Comparison of ENCODE assay signal across 10 mouse cellular contexts in genomic region chr1:156990567-156991494, GRCm38 (mm10). TPM values are rescaled to one million over a fixed set of nuclear protein-coding genes. Genes with fewer than 3 reads are reported as not detected.
DNase-seq lines count a peak whose midpoint lies in the region; ATAC-seq and TF ChIP-seq lines count a peak whose summit lies in the region.
"Had no signal": no experiment of that assay in that cellular context is flagged by ENCODE, and none has a peak within 500 bp of the region (broad histone marks: within the 10 kb centered on the region; RNA-seq: fewer than 3 reads in every experiment).

No protein-coding gene starts in this region.

- H3K4me1 ChIP-seq in neural tube, embryonic 11.5 days (ENCODE audit: control insufficient read depth, insufficient read depth, low read length), result peaks cover 6% of the 10 kb centered on the region

- H3K4me3 ChIP-seq in neural tube, embryonic 11.5 days (ENCODE audit: low read depth, low read length), result no peak overlapping the region

- H3K9ac ChIP-seq in neural tube, embryonic 11.5 days (ENCODE audit: low read length), result no peak overlapping the region

- DNase-seq in neural tube, embryonic 11.5 days (ENCODE audit: low spot score), result no peak
- DNase-seq in neural tube, embryonic 10.5 days (ENCODE audit: extremely low spot score, low spot score), result no peak
- DNase-seq in brain, embryonic 14.5 days (ENCODE audit: low read depth), result peak; percentile 69
- DNase-seq in naive thymus-derived CD4-positive, alpha-beta T cell, adult 2 months (ENCODE audit: low read depth), result peak; percentile 40
- DNase-seq in heart, adult 9 months (ENCODE audit: low spot score in 2 of 2), result no peak
- no peak for DNase-seq in spleen, postnatal 10 days (ENCODE audit: low spot score in 2 of 2)
- no peak for DNase-seq in adrenal gland, postnatal 14 days
- DNase-seq: cerebellum, postnatal 36 days; gastrocnemius, postnatal 10 days had no signal

- no peaks in the 10 kb centered on the region for H3K27me3 ChIP-seq in neural tube, embryonic 11.5 days (ENCODE audit: control insufficient read depth, insufficient read depth, low read length)

- peak; percentile 45; the same call in 1 of the 2 replicates for ATAC-seq in neural tube, embryonic 11.5 days (ENCODE audit: insufficient read depth, low FRiP score, low TSS enrichment)
- peak; percentile 25 for ATAC-seq in inflammation-experienced regulatory T-cells, adult 6 months

- TF ChIP-seq CTCF in brain, embryonic 14.5 days (IDR thresholded peaks at IDR 0.05; ENCODE audit: borderline replicate concordance, extremely low read depth, insufficient read depth, insufficient read length), result no peak

- no peaks in the 10 kb centered on the region for H3K9me3 ChIP-seq in neural tube, embryonic 11.5 days (ENCODE audit: control insufficient read depth, low read length)

- H3K27ac ChIP-seq in neural tube, embryonic 11.5 days (ENCODE audit: low read depth, low read length), result no peak overlapping the region

- 65% methylated on average over 14 of the region's 14 CpGs for WGBS in neural tube, embryonic 11.5 days

- TF ChIP-seq POLR2A in brain, embryonic 14.5 days (IDR thresholded peaks at IDR 0.05; ENCODE audit: borderline replicate concordance, extremely low read depth, insufficient read depth, insufficient read length, poor library complexity, severe bottlenecking), result no peak

- H3K4me2 ChIP-seq in neural tube, embryonic 11.5 days (ENCODE audit: low read depth), result no peak overlapping the region

- H3K36me3 ChIP-seq in neural tube, embryonic 11.5 days (ENCODE audit: control insufficient read depth, insufficient read depth, low read length), result no peaks in the 10 kb centered on the region

RNA-seq across cellular contexts. Expression of gene Ralgps2, which starts 51.4 kb away (rescaled TPM):
- polyA plus RNA-seq in neural tube, embryonic 11.5 days (2014; fragmentation: Nextera tagmentation; extraction: Ambion mirVana), result 93.3 and 95.7 TPM in 2 replicates
- 36.3 and 52.1 TPM in 2 replicates for polyA plus RNA-seq in brain, embryonic 14.5 days (2012; rRNA removed)
- 10 to 100 TPM; 24.6 to 48.2 (median 34.1) TPM for polyA plus RNA-seq in inflammation-experienced regulatory T-cells, adult 6 months (2017; shearing (Covaris generic))
- total RNA-seq in adrenal gland, postnatal 14 days (2021), result 28.6 and 30.3 TPM in 2 replicates

Comparison
In these comparisons a context has a peak if more than half of its experiments do, and no peak if none do; other contexts are left out.
1. DNase-seq: peak in brain, embryonic 14.5 days (single experiment) and naive thymus-derived CD4-positive, alpha-beta T cell, adult 2 months (single experiment); none in neural tube, embryonic 11.5 days (single experiment), neural tube, embryonic 10.5 days (single experiment), heart, adult 9 months (0 of 2), spleen, postnatal 10 days (0 of 2) and adrenal gland, postnatal 14 days (single experiment).